Mouse (Mus musculus) CH12.LX (cell line): ENCODE data around the gene Frmd4a.

Experiments
- CTCF ChIP-seq, 2 experiments: IDR thresholded peaks in 1 of 2; conservative IDR thresholded peaks in 1 of 2; 2 replicates each; pipeline ENCODE4 v1.5.1; 2011 to 2012; ENCODE audit warnings: low read depth in 2 of 2, low read length in 2 of 2, improper control_type of control experiment in 1 of 2, inconsistent platforms in 1 of 2, mild to moderate bottlenecking in 1 of 2, moderate library complexity in 1 of 2
- E2F4 ChIP-seq: IDR thresholded peaks from 2 replicates; pipeline ENCODE4 v1.6.1; 2011; ENCODE audit warnings: low read depth, low read length, improper control_type of control experiment; ENCODE audit not compliant: insufficient replicate concordance
- MAZ ChIP-seq: IDR thresholded peaks from 2 replicates; pipeline ENCODE4 v1.6.1; 2012; ENCODE audit warnings: low read depth, mild to moderate bottlenecking, inconsistent platforms, low read length, improper control_type of control experiment, moderate library complexity
- POLR2A ChIP-seq: IDR thresholded peaks from 2 replicates; pipeline ENCODE4 v1.6.1; 2011; ENCODE audit warnings: low read depth, mild to moderate bottlenecking, improper control_type of control experiment, low read length
- ZKSCAN1 ChIP-seq: IDR thresholded peaks from 2 replicates; pipeline ENCODE4 v1.6.1; 2012; ENCODE audit warnings: low read depth, inconsistent platforms, low read length, improper control_type of control experiment, borderline replicate concordance

GRCm38 (mm10) chr2:4575163-4575562, 557.6 kb downstream of the Frmd4a start:
- TF ChIP-seq CTCF (conservative IDR thresholded peaks at IDR 0.05 in 1 of 2, IDR thresholded peaks at IDR 0.05 in 1 of 2; ENCODE audit: low read depth in 2 of 2, low read length in 2 of 2) (no peak), MAZ (no peak), E2F4 (no peak), ZKSCAN1 (no peak), POLR2A (no peak)
